Mouse (Mus musculus): ENCODE data around the gene Ppie. TPM values are rescaled to one million over a fixed set of nuclear protein-coding genes. Genes with fewer than 3 reads are reported as not detected.

Ppie gene
- total and polyA plus RNA-seq, 3 experiments, result 97.9 to 100 TPM; not detected in 1

DNA sequence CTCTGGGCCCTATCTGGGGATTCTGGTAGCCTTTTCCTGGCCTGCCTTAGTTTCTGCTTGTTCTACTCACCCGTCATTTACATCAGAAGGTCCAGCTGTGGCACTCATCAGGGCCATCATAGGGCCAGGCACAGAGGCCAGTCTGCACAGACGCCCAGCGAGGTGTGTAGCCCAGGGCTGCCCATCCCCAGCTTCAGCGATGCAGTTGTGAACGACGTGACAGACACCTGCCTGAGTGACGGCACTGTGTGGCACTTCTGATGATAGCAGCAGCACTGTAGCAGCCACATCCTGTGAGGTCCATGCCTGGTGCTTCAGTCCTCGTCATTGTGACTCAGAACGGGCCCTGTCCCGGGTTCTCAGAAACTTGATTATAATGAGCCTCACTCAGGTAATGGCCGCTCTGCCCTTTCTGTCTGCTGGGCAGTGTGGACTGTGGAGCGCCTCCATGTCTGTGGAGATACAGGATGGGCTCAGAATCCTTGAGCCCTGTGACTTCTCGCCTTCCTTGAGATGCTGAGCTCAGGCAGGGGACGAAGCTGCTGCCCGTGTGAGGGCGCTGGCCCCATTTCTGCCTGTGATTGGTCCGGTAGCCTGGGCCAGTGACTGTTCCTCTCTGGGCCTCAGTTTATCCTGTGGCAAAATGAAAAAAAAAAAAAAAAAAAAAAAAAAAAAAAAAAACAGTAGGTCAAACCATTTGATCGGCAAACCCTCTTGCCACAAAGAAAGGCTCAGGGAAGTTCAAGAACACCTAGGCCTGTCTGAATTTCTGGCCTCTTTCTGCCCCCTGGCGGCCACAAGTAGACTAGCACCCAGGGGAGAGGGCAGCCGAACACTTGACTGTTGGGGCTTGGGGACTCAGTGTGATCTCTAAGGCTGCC, 57.2 kb downstream of the Ppie start:
- Histone ChIP-seq H3K9me3 (replicated peaks; ENCODE audit: insufficient read depth, low read length) (no peaks in the 10 kb centered on the region), H3K4me3 (ENCODE audit: control insufficient read depth in 1 of 2, insufficient read depth in 1 of 2, low read depth in 2 of 2, low read length in 2 of 2) (peak overlapping the region in 1 of 2 experiments; percentile 55; a peak in 2 of 4 replicates), H3K27ac (ENCODE audit: control insufficient read depth, low read depth, low read length) (no peak overlapping the region; the same call in 1 of the 2 replicates), H3K9ac (ENCODE audit: control insufficient read depth, low read depth, low read length, poor library complexity, severe bottlenecking) (peak overlapping the region; percentile 52), H3K27me3 (ENCODE audit: control insufficient read depth in 1 of 2, insufficient read depth in 2 of 2, low read length in 2 of 2) (no peaks in the 10 kb centered on the region), H3K4me1 (ENCODE audit: control insufficient read depth in 1 of 2, insufficient read depth in 2 of 2, low read length in 2 of 2) (peaks cover 0 to 20% of the 10 kb centered on the region in 2 experiments), H3K36me3 (ENCODE audit: control insufficient read depth in 1 of 2, insufficient read depth in 2 of 2, low read length in 2 of 2) (peaks cover 0 to 8% of the 10 kb centered on the region in 2 experiments; a peak in 1 of 4 replicates), H3K79me2 (ENCODE audit: control insufficient read depth, insufficient read depth, low read length, poor library complexity) (no peaks in the 10 kb centered on the region)
- DNase-seq (ENCODE audit: low read depth, low spot score), result peak; percentile 85
- TF ChIP-seq TAL1 (IDR thresholded peaks at IDR 0.05; ENCODE audit: low read length) (no peak), NRF1 (IDR thresholded peaks at IDR 0.05; ENCODE audit: insufficient read depth, low read depth, low read length, poor library complexity, severe bottlenecking) (no peak), MAX (IDR thresholded peaks at IDR 0.05; ENCODE audit: low read length) (no peak), ZKSCAN1 (IDR thresholded peaks at IDR 0.05; ENCODE audit: low read depth, low read length) (no peak), ZC3H11A (IDR thresholded peaks at IDR 0.05; ENCODE audit: low read depth, low read length) (peak; percentile 94), JUND (IDR thresholded peaks at IDR 0.05; ENCODE audit: low read depth, low read length) (no peak), BHLHE40 (IDR thresholded peaks at IDR 0.05; ENCODE audit: borderline replicate concordance, low read depth, low read length) (no peak), KAT2A (conservative IDR thresholded peaks at IDR 0.05; ENCODE audit: low read depth, low read length) (no peak), USF1 (IDR thresholded peaks at IDR 0.05; ENCODE audit: low read depth, low read length) (no peak), HCFC1 (IDR thresholded peaks at IDR 0.05; ENCODE audit: low read depth, low read length) (no peak), USF2 (IDR thresholded peaks at IDR 0.05; ENCODE audit: borderline replicate concordance in 1 of 2, insufficient read depth in 1 of 2, low read depth in 1 of 2, low read length in 2 of 2) (no peak), MXI1 (IDR thresholded peaks at IDR 0.05; ENCODE audit: low read depth, low read length) (no peak), TBP (IDR thresholded peaks at IDR 0.05; ENCODE audit: low read depth, low read length) (no peak), MAFK (IDR thresholded peaks at IDR 0.05; ENCODE audit: borderline replicate concordance, low read depth, low read length) (no peak), POLR2AphosphoS2 (IDR thresholded peaks at IDR 0.05; ENCODE audit: low read length) (no peak), MAZ (IDR thresholded peaks at IDR 0.05; ENCODE audit: low read depth, low read length) (no peak), CHD1 (IDR thresholded peaks at IDR 0.05; ENCODE audit: low read depth, low read length) (no peak), POLR2A (IDR thresholded peaks at IDR 0.05; ENCODE audit: control insufficient read depth in 1 of 2, insufficient read depth in 1 of 2, low read depth in 1 of 2, low read length in 2 of 2, poor library complexity in 1 of 2) (no peak), RAD21 (IDR thresholded peaks at IDR 0.05; ENCODE audit: low read depth, low read length) (peak; percentile 91), POLR2AphosphoS5 (IDR thresholded peaks at IDR 0.05; ENCODE audit: borderline replicate concordance, low read depth, low read length) (no peak), RCOR1 (IDR thresholded peaks at IDR 0.05; ENCODE audit: low read depth, low read length) (no peak), MEF2A (IDR thresholded peaks at IDR 0.05; ENCODE audit: extremely low read depth, insufficient replicate concordance, low read depth, low read length, poor library complexity, severe bottlenecking) (no peak), SIN3A (IDR thresholded peaks at IDR 0.05; ENCODE audit: low read length) (no peak), UBTF (IDR thresholded peaks at IDR 0.05; ENCODE audit: borderline replicate concordance, insufficient read depth, low read depth, low read length) (no peak), CTCF (IDR thresholded peaks at IDR 0.05 in 2 of 3, conservative IDR thresholded peaks at IDR 0.05 in 1 of 3; ENCODE audit: control insufficient read depth in 1 of 3, insufficient read depth in 1 of 3, low read depth in 2 of 3, low read length in 3 of 3, poor library complexity in 1 of 3, severe bottlenecking in 1 of 3) (peak; percentile 73 to 94 (median 92)), ETS1 (IDR thresholded peaks at IDR 0.05; ENCODE audit: low read depth, low read length) (no peak), MYC (IDR thresholded peaks at IDR 0.05; ENCODE audit: low read depth, low read length) (no peak), GATA1 (IDR thresholded peaks at IDR 0.05; ENCODE audit: low read depth, low read length) (no peak), NELFE (IDR thresholded peaks at IDR 0.05; ENCODE audit: low read depth, low read length) (no peak), SMC3 (IDR thresholded peaks at IDR 0.05; ENCODE audit: low read depth, low read length) (peak; percentile 95), ELF1 (IDR thresholded peaks at IDR 0.05; ENCODE audit: low read depth, low read length) (no peak), MYB (IDR thresholded peaks at IDR 0.05; ENCODE audit: low read depth, low read length) (no peak), CHD2 (IDR thresholded peaks at IDR 0.05; ENCODE audit: low read length) (no peak), GABPA (IDR thresholded peaks at IDR 0.05; ENCODE audit: low read depth, low read length) (no peak), EP300 (IDR thresholded peaks at IDR 0.05; ENCODE audit: low read depth in 1 of 2, low read length in 2 of 2) (no peak), ZMIZ1 (IDR thresholded peaks at IDR 0.05; ENCODE audit: low read depth, low read length) (no peak)
